Mouse (Mus musculus) lung, postnatal 14 days (tissue): ENCODE data around the gene Kpna2.
"Not testable (repeated sequence)": the region's sequence is repeated elsewhere in the genome, so short reads cannot be mapped to it uniquely, and the experiment has no call there.

Source experiments
- DNase-seq: peaks from one replicate; pipeline ENCODE4 v3.0.0; 2021

Gene Kpna2

GRCm38 (mm10) chr11:107017339-107017886, 18.1 kb upstream of the Kpna2 start:
- no peak for DNase-seq

DNA sequence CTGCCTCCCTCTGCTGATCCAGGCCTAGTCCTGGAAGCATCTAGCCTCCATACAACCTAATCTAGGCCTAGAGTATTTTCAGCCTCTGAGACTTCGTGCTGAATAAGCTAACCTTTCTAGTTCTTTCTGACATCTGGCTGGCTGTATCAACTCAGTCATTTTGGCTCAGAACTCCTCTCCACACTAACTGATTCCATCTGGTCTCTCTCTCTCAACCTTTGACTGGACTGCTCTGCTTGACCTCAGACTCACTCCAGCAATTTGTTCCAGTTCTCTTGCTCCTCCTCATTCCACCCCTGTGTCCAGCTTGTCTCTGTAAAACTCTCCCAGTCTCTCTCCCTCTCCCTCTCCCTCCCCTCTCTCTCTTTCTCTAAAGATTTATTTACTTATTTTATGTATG, 17.6 kb upstream of the Kpna2 start:
- DNase-seq: no peak

DNA sequence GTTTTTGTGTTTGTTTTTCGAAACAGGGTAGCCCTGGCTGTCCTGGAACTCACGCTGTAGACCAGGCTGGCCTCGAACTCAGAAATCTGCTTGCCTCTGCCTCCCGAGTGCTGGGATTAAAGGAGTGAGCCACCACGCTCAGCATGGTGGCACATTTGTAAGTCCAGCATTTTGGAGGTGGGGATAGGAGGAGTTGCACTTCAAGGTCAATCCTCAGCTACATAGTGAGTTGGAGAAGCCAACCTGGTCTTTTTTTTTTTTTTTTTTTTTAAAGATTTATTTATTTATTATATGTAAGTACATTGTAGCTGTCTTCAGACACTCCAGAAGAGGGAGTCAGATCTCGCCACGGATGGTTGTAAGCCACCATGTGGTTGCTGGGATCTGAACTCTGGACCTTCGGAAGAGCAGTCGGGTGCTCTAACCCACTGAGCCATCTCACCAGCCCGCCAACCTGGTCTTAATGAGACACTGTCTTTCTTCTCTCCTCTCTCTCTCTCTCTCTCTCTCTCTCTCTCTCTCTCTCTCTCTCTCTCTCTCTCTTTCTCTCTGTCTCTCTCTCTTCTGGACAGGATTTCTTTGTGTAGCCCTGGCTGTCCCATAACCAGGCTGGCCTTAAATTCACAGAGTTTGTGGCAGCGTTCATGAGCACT, 16.3 kb upstream of the Kpna2 start:
- not testable (repeated sequence) for DNase-seq

DNA sequence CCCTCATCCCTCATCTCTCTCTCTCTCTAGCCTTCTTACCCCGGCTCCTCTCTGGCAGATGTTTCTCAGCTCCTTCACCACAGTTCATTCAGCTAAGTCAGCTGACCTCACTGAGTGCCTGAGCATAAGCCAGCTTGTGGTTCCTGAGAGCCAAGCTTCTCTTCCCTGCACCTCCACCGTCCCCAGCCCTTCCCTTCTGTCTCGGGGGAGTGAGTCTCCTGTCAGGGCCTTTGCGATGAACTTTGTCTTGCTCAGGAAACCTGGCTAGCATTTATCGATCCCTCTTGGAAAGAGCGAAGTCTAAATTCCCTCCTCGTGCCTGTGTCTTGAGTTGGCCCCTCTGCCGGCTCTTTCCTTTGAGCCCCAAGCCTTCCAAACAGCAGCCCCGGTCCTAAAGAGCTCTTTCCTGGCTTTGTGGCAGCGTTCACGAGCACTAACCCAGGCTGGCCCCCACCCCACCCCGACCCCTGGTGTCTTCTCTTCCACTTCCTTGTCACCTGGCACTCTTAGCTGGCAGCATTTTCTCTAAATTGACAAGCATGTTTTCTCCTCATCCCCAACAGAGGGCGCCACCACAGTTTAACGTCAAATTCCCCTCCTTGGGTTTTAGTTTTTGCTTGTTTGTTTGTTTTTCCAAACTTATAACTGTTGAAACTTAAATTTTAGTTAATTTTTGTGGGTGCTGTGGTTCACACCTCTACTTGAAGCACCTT, 15.4 kb upstream of the Kpna2 start:
- peak; percentile 53 for DNase-seq

GRCm38 (mm10) chr11:107014020-107014585, 14.8 kb upstream of the Kpna2 start:
- no peak for DNase-seq

DNA sequence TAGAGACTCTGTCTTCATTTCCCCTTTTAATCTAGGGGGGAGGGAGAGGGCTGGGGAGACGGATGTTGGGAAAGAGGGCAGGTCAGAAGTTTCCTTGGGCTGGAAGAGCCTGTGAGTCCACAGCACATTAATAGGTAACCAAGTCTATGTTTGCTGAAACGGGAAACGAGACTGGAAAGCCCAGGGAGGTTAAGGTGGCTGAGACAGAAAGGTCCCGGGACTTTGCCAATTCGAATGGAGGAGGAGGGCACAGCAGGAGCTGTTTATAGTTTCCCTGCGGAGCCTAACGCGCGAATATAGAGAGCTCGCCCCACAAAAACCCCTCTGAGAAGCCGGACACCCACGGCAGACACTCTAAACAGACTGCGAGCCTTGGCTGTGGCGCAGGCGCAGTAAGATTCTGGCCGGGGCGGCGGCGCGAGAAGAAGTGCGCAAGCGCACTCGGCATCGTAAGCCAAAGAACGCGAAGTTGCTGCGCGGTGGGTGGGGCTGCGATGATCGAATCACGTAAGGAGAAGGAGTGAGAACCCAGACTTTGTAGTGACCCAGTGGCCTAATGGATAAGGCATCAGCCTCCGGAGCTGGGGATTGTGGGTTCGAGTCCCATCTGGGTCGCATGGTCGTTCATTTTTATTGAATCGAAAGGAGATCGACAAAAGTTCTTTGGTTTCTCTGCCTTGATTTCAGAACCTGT, 13.1 kb upstream of the Kpna2 start:
- peak; percentile 99 for DNase-seq

- DNase-seq: no peak
Measured at GRCm38 (mm10) chr11:107011669-107012323, 12.5 kb upstream of the Kpna2 start.

GRCm38 (mm10) chr11:107011171-107011570, 11.8 kb upstream of the Kpna2 start:
- no peak for DNase-seq

- no peak for DNase-seq
Measured at GRCm38 (mm10) chr11:107010447-107010846, 11.1 kb upstream of the Kpna2 start.

GRCm38 (mm10) chr11:107005538-107005937, 6.2 kb upstream of the Kpna2 start:
- DNase-seq: no peak

DNA sequence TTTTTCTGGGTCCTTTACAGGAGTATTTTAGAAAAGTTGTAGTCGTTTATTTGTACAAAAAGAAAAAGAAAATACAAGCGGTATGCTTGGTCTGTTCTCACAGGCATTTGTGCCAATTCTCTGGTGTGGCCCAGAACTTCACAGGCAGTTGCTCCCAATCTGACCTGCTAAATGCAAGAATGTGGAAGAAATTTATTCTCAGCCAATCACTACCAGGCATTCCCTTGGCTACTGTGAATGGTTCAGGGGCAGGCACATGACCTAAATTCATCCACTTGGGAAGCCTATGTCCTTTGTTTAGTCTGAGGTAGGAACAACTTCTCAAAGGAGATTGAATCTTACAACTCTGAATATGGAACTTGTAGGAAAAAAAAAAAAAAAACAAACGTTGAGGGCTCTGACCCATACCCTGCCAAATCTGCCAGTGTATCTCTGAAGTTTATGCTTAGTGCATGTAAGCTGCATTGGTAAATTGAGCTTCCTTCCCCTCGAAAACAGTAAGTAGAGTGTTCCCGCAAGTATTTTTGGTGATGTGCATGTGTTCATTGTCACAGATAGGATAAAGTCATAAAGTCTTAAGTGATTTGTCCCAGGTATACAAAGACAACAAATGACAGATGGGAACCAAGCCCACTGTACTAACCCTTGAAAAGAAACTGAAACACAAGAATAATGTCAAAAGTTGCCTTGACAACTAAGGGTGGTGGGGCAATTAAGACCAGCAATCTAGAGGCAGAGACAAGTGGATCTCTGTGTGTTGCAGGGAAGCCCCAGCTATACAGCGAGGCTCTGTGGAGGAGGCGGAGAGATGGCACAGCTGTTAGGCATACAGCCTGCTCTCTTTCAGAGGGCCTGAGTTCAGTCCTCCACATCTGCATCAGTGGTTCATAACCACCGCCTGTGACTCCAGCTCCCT, 2.7 kb upstream of the Kpna2 start:
- DNase-seq: no peak

- DNase-seq: no peak
Measured at GRCm38 (mm10) chr11:106999949-107000513, 690 bp upstream of the Kpna2 start.

GRCm38 (mm10) chr11:106998651-106999150, 640 bp downstream of the Kpna2 start:
- no peak for DNase-seq

DNA sequence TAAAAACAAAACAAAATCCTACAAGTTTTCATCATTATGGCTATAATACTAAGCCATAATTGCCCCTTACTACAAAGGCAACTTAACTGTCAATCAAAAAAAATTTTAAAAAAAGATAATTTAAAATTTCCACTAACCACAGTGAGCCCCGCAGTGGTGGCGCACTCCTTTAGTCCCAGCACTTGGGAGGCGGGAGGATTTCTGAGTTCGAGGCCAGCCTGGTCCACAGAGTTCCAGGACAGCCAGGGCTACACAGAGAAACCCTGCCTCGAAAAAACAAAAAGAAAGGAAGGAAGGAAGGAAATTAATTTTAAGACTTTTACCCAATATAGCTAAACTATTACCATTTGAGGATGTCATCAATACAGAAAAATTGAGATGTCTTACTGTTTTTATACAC, 1.4 kb downstream of the Kpna2 start:
- no peak for DNase-seq

DNA sequence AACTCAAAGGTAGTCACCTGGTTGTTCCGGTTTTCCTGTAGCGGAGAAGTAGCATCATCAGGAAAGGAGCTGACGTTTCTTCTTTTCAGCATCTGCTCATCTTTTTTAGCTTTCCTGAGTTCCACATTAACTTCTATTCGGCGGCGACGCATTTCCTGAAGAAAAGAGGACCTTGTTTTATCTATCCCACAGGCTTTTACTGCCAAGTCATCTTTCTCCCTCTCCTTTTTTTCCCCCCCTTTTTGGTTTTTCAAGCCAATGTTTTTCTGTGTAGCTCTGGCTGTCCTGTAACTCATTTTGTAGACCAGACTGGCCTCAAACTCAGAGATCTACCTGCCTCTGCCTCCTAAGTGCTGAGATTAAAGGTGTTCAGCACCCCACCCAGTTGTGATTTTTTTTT, 2.8 kb downstream of the Kpna2 start:
- not testable (repeated sequence) for DNase-seq

DNA sequence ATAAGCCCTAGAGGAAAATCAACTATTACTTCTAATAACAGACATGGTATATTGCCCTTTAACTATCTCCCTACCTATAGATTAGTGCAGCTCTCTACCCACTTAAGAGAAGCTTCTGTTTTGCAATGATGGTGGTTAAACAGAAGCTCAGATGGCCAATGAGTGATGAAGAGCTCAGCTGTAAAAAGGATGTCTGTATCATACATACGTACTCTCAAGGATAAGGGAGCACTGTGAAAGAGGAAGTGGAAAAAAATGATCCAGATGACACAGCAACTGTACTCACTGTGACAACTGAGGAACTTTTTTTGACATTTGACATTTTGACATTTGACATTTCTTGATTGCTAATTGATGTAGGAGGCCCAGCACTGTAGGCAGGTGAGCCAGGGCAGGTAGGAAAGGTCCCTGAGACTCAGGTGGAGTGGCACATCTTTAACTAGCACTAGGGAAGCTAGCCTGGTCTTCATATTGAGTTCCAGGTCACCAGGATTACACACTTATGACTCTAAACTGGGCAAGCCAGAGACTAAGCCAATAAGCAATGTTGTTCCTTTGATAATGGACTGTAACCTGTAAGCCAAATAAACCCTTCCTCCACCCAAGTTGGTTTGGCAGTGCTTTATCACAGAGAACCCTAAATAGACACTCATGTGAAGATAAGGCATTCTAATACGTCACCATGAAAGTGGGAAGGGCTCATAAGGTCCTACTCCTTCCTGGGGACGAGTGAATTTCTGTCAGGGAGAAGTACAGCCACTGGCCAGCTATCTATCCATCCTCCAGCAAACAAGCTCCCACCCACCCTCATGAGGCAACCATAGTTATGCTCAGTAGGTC, 4.9 kb downstream of the Kpna2 start:
- no peak for DNase-seq

- no peak for DNase-seq
Measured at GRCm38 (mm10) chr11:106987384-106987783, 12.0 kb downstream of the Kpna2 start.

DNA sequence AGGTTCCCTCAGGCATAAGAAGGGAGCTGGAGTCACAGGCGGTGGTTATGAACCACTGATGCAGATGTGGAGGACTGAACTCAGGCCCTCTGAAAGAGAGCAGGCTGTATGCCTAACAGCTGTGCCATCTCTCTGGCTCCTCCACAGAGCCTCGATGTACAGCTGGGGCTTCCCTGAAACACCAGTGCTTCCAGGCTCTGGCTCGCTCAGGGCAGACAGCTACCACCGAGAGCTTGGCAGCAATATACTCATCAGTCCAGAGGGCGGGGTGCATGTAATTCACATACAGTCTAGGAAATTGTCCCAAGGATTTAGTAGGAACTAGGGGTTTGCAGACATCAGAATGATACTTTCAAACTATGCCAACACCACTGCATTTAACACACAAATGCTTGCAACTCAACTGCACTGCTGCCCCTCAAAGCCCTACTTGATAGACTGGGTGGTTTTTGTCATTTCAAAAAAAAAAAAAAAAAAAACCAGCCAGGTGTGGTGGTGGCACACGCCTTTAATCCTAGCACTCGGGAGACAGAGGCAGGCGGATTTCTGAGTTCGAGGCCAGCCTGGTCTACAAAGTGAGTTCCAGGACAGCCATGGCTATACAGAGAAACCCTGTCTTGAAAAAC, 13.2 kb downstream of the Kpna2 start:
- DNase-seq: not testable (repeated sequence)

GRCm38 (mm10) chr11:106982351-106982750, 17.0 kb downstream of the Kpna2 start:
- no peak for DNase-seq

GRCm38 (mm10) chr11:106981787-106982186, 17.6 kb downstream of the Kpna2 start:
- no peak for DNase-seq
